Mouse (Mus musculus) kidney, adult 2 months (tissue): ENCODE measurements around the gene Jak3.

Experiments used
- CTCF ChIP-seq: fragments of 200-500 bp; conservative IDR thresholded peaks from 2 replicates; pipeline ENCODE4 v1.5.1; 2011; ENCODE audit warnings: low read depth, mild to moderate bottlenecking, control low read depth, low read length, moderate library complexity, mixed read lengths; ENCODE audit not compliant: insufficient read depth, insufficient read length
- POLR2A ChIP-seq: fragments of 200-500 bp; IDR thresholded peaks from one replicate; pipeline ENCODE4 v1.6.1; 2011; ENCODE audit warnings: low read depth, low read length, control low read depth

DNA sequence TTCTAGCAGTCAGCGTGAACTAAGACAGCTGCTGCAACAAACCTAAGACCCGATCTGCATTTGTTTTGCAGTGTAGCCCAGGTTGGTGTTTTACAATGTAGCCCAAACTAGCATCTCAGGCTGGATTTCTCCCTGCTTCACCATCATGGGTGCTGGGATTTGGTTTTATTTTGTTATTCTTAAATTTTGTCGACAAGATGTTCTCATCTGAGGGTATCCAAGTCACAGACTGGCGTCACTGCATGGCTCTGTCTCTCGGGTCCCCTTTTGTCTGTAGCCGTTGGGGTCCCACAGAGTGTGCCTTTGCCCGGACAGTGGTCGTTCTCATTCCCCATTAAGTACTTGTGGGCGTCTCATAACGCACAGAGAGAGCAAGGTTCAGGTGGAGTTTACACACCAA is 8.6 kb downstream of the Jak3 start:
- TF ChIP-seq CTCF (no peak), POLR2A (no peak)
